Mouse (Mus musculus): ENCODE results near the gene Pdlim3. TPM values are rescaled to one million over a fixed set of nuclear protein-coding genes. Genes with fewer than 3 reads are reported as not detected.

Pdlim3 gene
- polyA plus RNA-seq, 2 experiments: 73.8 to 81.6 TPM

GRCm38 (mm10) chr8:45899783-45900182 lies 14.5 kb downstream of the Pdlim3 start:
- H3K4me2 ChIP-seq (replicated peaks; ENCODE audit: low read depth, low read length, severe bottlenecking): no peak overlapping the region
- no peaks in the 10 kb centered on the region for H3K9me3 ChIP-seq (ENCODE audit: control insufficient read depth, low read length)
- no peaks in the 10 kb centered on the region for H3K4me1 ChIP-seq (ENCODE audit: control insufficient read depth, insufficient read depth, low read length)
- H3K36me3 ChIP-seq (ENCODE audit: control insufficient read depth, insufficient read depth, low read length): no peaks in the 10 kb centered on the region
- DNase-seq (ENCODE audit: low spot score) (no peak), ATAC-seq (ENCODE audit: low FRiP score, low read depth) (no peak)
- no peaks in the 10 kb centered on the region for H3K27me3 ChIP-seq (ENCODE audit: control insufficient read depth, insufficient read depth, low read length)
- no peak overlapping the region for H3K4me3 ChIP-seq (replicated peaks; ENCODE audit: low read length)
- H3K9ac ChIP-seq (ENCODE audit: low read depth, low read length, severe bottlenecking): no peak overlapping the region
- TF ChIP-seq POLR2A (IDR thresholded peaks at IDR 0.05; ENCODE audit: borderline replicate concordance, extremely low read depth, insufficient read depth, insufficient read length): no peak
- H3K27ac ChIP-seq (replicated peaks; ENCODE audit: low read depth, low read length): no peak overlapping the region
- 82% methylated on average over 3 of the region's 3 CpGs for WGBS

GRCm38 (mm10) chr8:45901626-45902025 lies 16.4 kb downstream of the Pdlim3 start:
- no peaks in the 10 kb centered on the region for H3K9me3 ChIP-seq (ENCODE audit: control insufficient read depth, low read length)
- no peak overlapping the region for H3K9ac ChIP-seq (ENCODE audit: low read depth, low read length, severe bottlenecking)
- H3K4me2 ChIP-seq (replicated peaks; ENCODE audit: low read depth, low read length, severe bottlenecking): no peak overlapping the region
- DNase-seq (ENCODE audit: low spot score) (no peak), ATAC-seq (ENCODE audit: low FRiP score, low read depth) (no peak)
- whole genome bisulfite sequencing: 78% methylated on average over 8 of the region's 8 CpGs
- H3K4me1 ChIP-seq (ENCODE audit: control insufficient read depth, insufficient read depth, low read length): no peaks in the 10 kb centered on the region
- no peak overlapping the region for H3K27ac ChIP-seq (replicated peaks; ENCODE audit: low read depth, low read length)
- no peaks in the 10 kb centered on the region for H3K27me3 ChIP-seq (ENCODE audit: control insufficient read depth, insufficient read depth, low read length)
- no peak overlapping the region for H3K4me3 ChIP-seq (replicated peaks; ENCODE audit: low read length)
- H3K36me3 ChIP-seq (ENCODE audit: control insufficient read depth, insufficient read depth, low read length): no peaks in the 10 kb centered on the region
- no peak for TF ChIP-seq POLR2A (IDR thresholded peaks at IDR 0.05; ENCODE audit: borderline replicate concordance, extremely low read depth, insufficient read depth, insufficient read length)

GRCm38 (mm10) chr8:45903659-45904058 lies 18.4 kb downstream of the Pdlim3 start:
- WGBS: 21% methylated on average over 3 of the region's 3 CpGs

GRCm38 (mm10) chr8:45905591-45906250 lies 20.5 kb downstream of the Pdlim3 start:
- Histone ChIP-seq H3K4me2 (replicated peaks; ENCODE audit: low read depth, low read length, severe bottlenecking) (no peak overlapping the region), H3K9ac (ENCODE audit: low read depth, low read length, severe bottlenecking) (no peak overlapping the region), H3K27ac (replicated peaks; ENCODE audit: low read depth, low read length) (no peak overlapping the region), H3K36me3 (ENCODE audit: control insufficient read depth, insufficient read depth, low read length) (no peaks in the 10 kb centered on the region), H3K4me1 (ENCODE audit: control insufficient read depth, insufficient read depth, low read length) (no peaks in the 10 kb centered on the region; the same call in 1 of the 2 replicates), H3K4me3 (replicated peaks; ENCODE audit: low read length) (no peak overlapping the region), H3K9me3 (ENCODE audit: control insufficient read depth, low read length) (no peaks in the 10 kb centered on the region), H3K27me3 (ENCODE audit: control insufficient read depth, insufficient read depth, low read length) (no peaks in the 10 kb centered on the region)
- 47% methylated on average over 7 of the region's 7 CpGs for WGBS
- no peak for TF ChIP-seq POLR2A (IDR thresholded peaks at IDR 0.05; ENCODE audit: borderline replicate concordance, extremely low read depth, insufficient read depth, insufficient read length)
- ATAC-seq (ENCODE audit: low FRiP score, low read depth) (peak; percentile 57; the same call in 1 of the 2 replicates), DNase-seq (ENCODE audit: low spot score) (no peak)

More at GRCm38 (mm10) chr8:45903659-45904058, 18.4 kb downstream of the Pdlim3 start:
- H3K27me3 ChIP-seq (ENCODE audit: control insufficient read depth, insufficient read depth, low read length): no peaks in the 10 kb centered on the region
- no peaks in the 10 kb centered on the region for H3K4me1 ChIP-seq (ENCODE audit: control insufficient read depth, insufficient read depth, low read length)
- no peak overlapping the region for H3K4me3 ChIP-seq (replicated peaks; ENCODE audit: low read length)
- H3K4me2 ChIP-seq (replicated peaks; ENCODE audit: low read depth, low read length, severe bottlenecking): no peak overlapping the region
- DNase-seq (ENCODE audit: low spot score) (no peak), ATAC-seq (ENCODE audit: low FRiP score, low read depth) (no peak)
- no peaks in the 10 kb centered on the region for H3K36me3 ChIP-seq (ENCODE audit: control insufficient read depth, insufficient read depth, low read length)
- no peaks in the 10 kb centered on the region for H3K9me3 ChIP-seq (ENCODE audit: control insufficient read depth, low read length)
- H3K27ac ChIP-seq (replicated peaks; ENCODE audit: low read depth, low read length): no peak overlapping the region
- TF ChIP-seq POLR2A (IDR thresholded peaks at IDR 0.05; ENCODE audit: borderline replicate concordance, extremely low read depth, insufficient read depth, insufficient read length): no peak
- no peak overlapping the region for H3K9ac ChIP-seq (ENCODE audit: low read depth, low read length, severe bottlenecking)

DNA sequence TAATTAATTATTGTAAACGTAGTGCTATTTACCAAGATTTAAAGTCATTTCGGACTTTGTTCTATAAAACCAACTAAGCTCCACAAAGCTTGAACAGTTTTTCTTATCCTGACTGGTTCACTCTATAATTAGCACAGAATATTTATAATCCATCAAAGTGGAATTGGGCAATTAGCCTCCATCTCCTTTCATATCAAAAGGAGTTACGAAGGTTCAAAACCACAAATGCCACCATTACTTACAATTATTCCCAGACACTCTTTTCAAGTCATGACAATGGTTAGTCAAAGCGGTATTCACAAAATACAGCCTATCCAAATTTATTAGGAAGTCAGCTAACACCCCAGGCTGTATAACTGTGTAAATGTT lies 21.0 kb downstream of the Pdlim3 start:
- H3K27ac ChIP-seq (replicated peaks; ENCODE audit: low read depth, low read length): no peak overlapping the region
- H3K36me3 ChIP-seq (ENCODE audit: control insufficient read depth, insufficient read depth, low read length): no peaks in the 10 kb centered on the region
- H3K9ac ChIP-seq (ENCODE audit: low read depth, low read length, severe bottlenecking): no peak overlapping the region
- no peak overlapping the region for H3K4me2 ChIP-seq (replicated peaks; ENCODE audit: low read depth, low read length, severe bottlenecking)
- 64% methylated on average over 4 of the region's 4 CpGs for WGBS
- DNase-seq (ENCODE audit: low spot score): no peak
- no peaks in the 10 kb centered on the region; the same call in 1 of the 2 replicates for H3K4me1 ChIP-seq (ENCODE audit: control insufficient read depth, insufficient read depth, low read length)
- no peaks in the 10 kb centered on the region for H3K9me3 ChIP-seq (ENCODE audit: control insufficient read depth, low read length)
- no peaks in the 10 kb centered on the region for H3K27me3 ChIP-seq (ENCODE audit: control insufficient read depth, insufficient read depth, low read length)
- ATAC-seq (ENCODE audit: low FRiP score, low read depth): no peak
- no peak for TF ChIP-seq POLR2A (IDR thresholded peaks at IDR 0.05; ENCODE audit: borderline replicate concordance, extremely low read depth, insufficient read depth, insufficient read length)
- no peak overlapping the region for H3K4me3 ChIP-seq (replicated peaks; ENCODE audit: low read length)

Measured in limb, embryonic 14.5 days (tissue).